Mouse (Mus musculus): ENCODE results near the gene Tstd3.

- TF ChIP-seq BHLHE40 (IDR thresholded peaks at IDR 0.05; ENCODE audit: low read depth, low read length): no peak
- no peak for TF ChIP-seq CTCF (conservative IDR thresholded peaks at IDR 0.05 in 1 of 2, IDR thresholded peaks at IDR 0.05 in 1 of 2; ENCODE audit: low read depth in 2 of 2, low read length in 2 of 2)
- no peak for TF ChIP-seq ZC3H11A (IDR thresholded peaks at IDR 0.05; ENCODE audit: low read depth, low read length)
- no peak for TF ChIP-seq JUN (IDR thresholded peaks at IDR 0.05; ENCODE audit: insufficient read depth, low read depth, low read length)
- TF ChIP-seq TCF12 (IDR thresholded peaks at IDR 0.05; ENCODE audit: low read depth, low read length): no peak
- TF ChIP-seq RCOR1 (conservative IDR thresholded peaks at IDR 0.05; ENCODE audit: low read depth, low read length): no peak
Measured at GRCm38 (mm10) chr4:21745723-21746122, 21.3 kb downstream of the Tstd3 start.
